Mouse (Mus musculus) kidney, postnatal 36 days (tissue): Measurements from ENCODE around the gene Olfr1504.
"Not testable (repeated sequence)": the region's sequence is repeated elsewhere in the genome, so short reads cannot be mapped to it uniquely, and the experiment has no call there.

ENCODE experiments used
- DNase-seq, 2 experiments: peaks; one replicate each; pipeline ENCODE4 v3.0.0; 2021 to 2022; ENCODE audit warnings: mixed read lengths in 2 of 2

Olfr1504 gene

GRCm38 (mm10) chr19:13897828-13898227, at the start of gene Olfr1504:
Gene Olfr1504 (minus strand): TSS chr19:13897928.
- no peak for DNase-seq

DNA sequence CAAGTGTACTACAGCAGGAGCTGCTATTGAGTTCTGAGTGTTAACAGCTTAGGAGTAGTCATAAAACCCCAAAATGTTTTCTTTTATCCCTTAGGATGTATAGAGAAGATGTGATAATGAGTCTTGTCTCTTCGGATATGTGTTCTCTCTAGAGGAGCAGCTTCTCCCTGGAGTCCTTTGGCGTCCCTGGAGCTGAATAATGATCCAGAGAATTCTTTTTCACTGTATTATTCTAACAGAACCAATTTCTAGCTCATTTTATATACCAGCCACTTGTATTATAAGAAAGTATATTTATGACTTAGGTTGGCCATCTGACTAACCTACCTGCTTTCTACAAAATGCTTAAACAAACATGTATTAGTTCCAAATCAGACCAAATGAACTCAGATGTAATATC, 15.5 kb upstream of the Olfr1504 start, which contains the start of gene Olfr1505:
Gene Olfr1505, plus strand, starts transcription at position 301 of the 400 bp plus-strand sequence.
- no peak for DNase-seq

GRCm38 (mm10) chr19:13861495-13861894, 36.2 kb downstream of the Olfr1504 start, which contains the start of gene Olfr1502:
Gene Olfr1502 (plus strand): TSS chr19:13861795.
- no peak for DNase-seq

- DNase-seq: not testable (repeated sequence)
Measured at GRCm38 (mm10) chr19:13850592-13850991, 47.1 kb downstream of the Olfr1504 start, which contains the start of gene Olfr1501. Gene Olfr1501 (minus strand): TSS chr19:13850692.
